Mouse (Mus musculus) midbrain, embryonic 14.5 days (tissue): ENCODE results near the gene Eml6. TPM values are rescaled to one million over a fixed set of nuclear protein-coding genes. Genes with fewer than 3 reads are reported as not detected.

Source experiments
- ATAC-seq: fragments of 200-750 bp; cut with Nextera tagmentation; 2 replicates; pipeline ENCODE4 v1.8.0; 2017; ENCODE audit warnings: moderate number of reproducible peaks, moderate library complexity; ENCODE audit not compliant: low FRiP score, low TSS enrichment
- DNase-seq: peaks from one replicate; pipeline ENCODE4 v3.0.0-alpha.2; 2015
- H3K27ac ChIP-seq: fragments of 300-500 bp; sonication (generic); replicated peaks from 2 replicates; pipeline ENCODE4 v1.5.1; 2014; ENCODE audit warnings: mild to moderate bottlenecking, low read depth, low read length, moderate library complexity
- H3K27me3 ChIP-seq: fragments of 300-500 bp; sonication (generic); 2 replicates; pipeline ENCODE4 v1.6.1; 2014; ENCODE audit warnings: low read length, control low read depth, mixed read lengths; ENCODE audit not compliant: control insufficient read depth, insufficient read depth
- H3K36me3 ChIP-seq: fragments of 300-500 bp; sonication (generic); 2 replicates; pipeline ENCODE4 v1.6.1; 2014; ENCODE audit warnings: low read length, control low read depth; ENCODE audit not compliant: control insufficient read depth, insufficient read depth
- H3K4me1 ChIP-seq: fragments of 300-500 bp; sonication (generic); 2 replicates; pipeline ENCODE4 v1.6.1; 2014; ENCODE audit warnings: mild to moderate bottlenecking, antibody characterized with exemption, low read length, control low read depth; ENCODE audit not compliant: control insufficient read depth, insufficient read depth
- H3K4me2 ChIP-seq: fragments of 300-500 bp; sonication (generic); 2 replicates; pipeline ENCODE4 v1.6.1; 2014; ENCODE audit warnings: mild to moderate bottlenecking, low read length, moderate library complexity
- H3K4me3 ChIP-seq: fragments of 300-500 bp; sonication (generic); replicated peaks from 2 replicates; pipeline ENCODE4 v1.5.1; 2014; ENCODE audit warnings: low read depth, low read length
- H3K9ac ChIP-seq: fragments of 300-500 bp; sonication (generic); replicated peaks from 2 replicates; pipeline ENCODE4 v1.6.1; 2014; ENCODE audit warnings: mild to moderate bottlenecking, low read length, moderate library complexity
- H3K9me3 ChIP-seq: fragments of 300-500 bp; sonication (generic); 2 replicates; pipeline ENCODE4 v1.6.1; 2016; ENCODE audit warnings: low read length, control low read depth, mixed read lengths; ENCODE audit not compliant: control insufficient read depth
- WGBS: fragments of 180-500 bp; shearing (Covaris S2); extraction: QIAGEN DNeasy Blood & Tissue Kit; methylation state at CpG from one replicate; pipeline ENCODE4 v1.1.7; 2014; 5-methylcytosine and 5-hydroxymethylcytosine counted together
- polyA plus RNA-seq: library from polyadenylated mRNA; unstranded; fragments of >200 nt; fragmentation: Nextera tagmentation; extraction: Ambion mirVana; gene quantifications from 2 replicates; pipeline ENCODE4 v1.2.1, GENCODE M21; 2014

Gene Eml6
- polyA plus RNA-seq, 1 experiment from 2014 or later = 6.8 TPM

- Histone ChIP-seq H3K4me3 (no peak overlapping the region), H3K4me2 (no peak overlapping the region), H3K4me1 (no peaks in the 10 kb centered on the region), H3K27me3 (no peaks in the 10 kb centered on the region), H3K9ac (no peak overlapping the region), H3K27ac (no peak overlapping the region), H3K9me3 (no peaks in the 10 kb centered on the region), H3K36me3 (no peaks in the 10 kb centered on the region)
- 79% methylated on average over 1 of the region's 1 CpGs for whole genome bisulfite sequencing
- no peak for DNase-seq
- no peak for ATAC-seq
These were observed 102.0 kb downstream of the Eml6 start for GRCm38 (mm10) chr11:29923851-29924250.

DNA sequence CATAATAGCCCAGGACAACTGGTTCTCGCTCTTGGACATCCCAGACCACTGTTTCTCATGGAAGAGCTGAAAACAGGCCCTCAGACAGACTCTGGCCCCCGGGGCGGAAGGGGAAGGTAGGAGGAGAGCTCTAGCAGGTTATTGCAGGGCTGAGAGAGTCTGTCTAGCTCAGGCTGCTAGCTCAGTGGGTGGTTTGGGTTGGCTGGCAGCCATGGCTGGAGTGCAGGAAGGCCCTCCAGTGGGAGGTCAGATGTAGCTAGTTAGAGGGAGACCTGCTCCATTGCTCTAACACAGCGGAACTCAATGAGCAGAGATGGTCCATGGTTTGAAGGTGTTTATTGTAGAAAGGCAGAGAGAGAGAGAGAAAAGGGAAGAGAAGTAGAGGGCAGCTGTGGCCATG is 112.7 kb downstream of the Eml6 start:
- DNase-seq = no peak
- H3K9me3 ChIP-seq = no peaks in the 10 kb centered on the region
- H3K4me2 ChIP-seq = no peak overlapping the region
- H3K4me3 ChIP-seq = no peak overlapping the region
- 92% methylated on average over 4 of the region's 4 CpGs for WGBS
- H3K4me1 ChIP-seq = peaks cover 6% of the 10 kb centered on the region; the same call in 1 of the 2 replicates
- no peak for ATAC-seq
- no peaks in the 10 kb centered on the region for H3K36me3 ChIP-seq
- no peaks in the 10 kb centered on the region for H3K27me3 ChIP-seq
- H3K27ac ChIP-seq = no peak overlapping the region
- H3K9ac ChIP-seq = no peak overlapping the region

GRCm38 (mm10) chr11:29909330-29909729 is 116.5 kb downstream of the Eml6 start:
- ATAC-seq (no peak), DNase-seq (peak; percentile 30)
- Histone ChIP-seq H3K27me3 (no peaks in the 10 kb centered on the region), H3K36me3 (no peaks in the 10 kb centered on the region), H3K9me3 (no peaks in the 10 kb centered on the region), H3K27ac (no peak overlapping the region), H3K4me3 (no peak overlapping the region), H3K4me2 (no peak overlapping the region), H3K9ac (no peak overlapping the region), H3K4me1 (peaks cover 6% of the 10 kb centered on the region; the same call in 1 of the 2 replicates)

DNA sequence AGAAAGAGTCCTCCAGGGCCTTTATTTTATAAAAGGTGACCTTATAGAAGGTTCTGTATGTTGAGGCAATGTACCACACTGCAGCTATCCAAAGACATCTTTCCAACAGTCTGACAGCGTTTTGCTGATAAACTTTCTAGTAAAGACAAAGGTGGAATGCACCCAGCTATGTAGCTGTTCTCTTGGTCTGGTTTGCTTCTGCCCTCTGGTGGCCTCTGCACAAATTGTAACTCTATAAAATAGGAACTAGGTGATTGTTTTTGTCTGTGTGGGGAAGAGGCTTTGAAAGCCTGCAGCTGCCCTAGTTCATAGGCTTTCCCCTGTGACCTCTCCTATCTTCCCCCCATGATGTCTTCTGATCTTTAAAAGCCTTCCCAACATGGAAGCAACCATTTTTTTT is 140.7 kb downstream of the Eml6 start:
- H3K27ac ChIP-seq = no peak overlapping the region
- DNase-seq (peak; percentile 87), ATAC-seq (peak; percentile 62; the same call in 1 of the 2 replicates)
- H3K27me3 ChIP-seq = 0 out of 2 replicates have a peak, but pooled peaks cover 7% of the 10 kb centered on the region
- no peak overlapping the region for H3K9ac ChIP-seq
- no peak overlapping the region for H3K4me2 ChIP-seq
- H3K36me3 ChIP-seq = no peaks in the 10 kb centered on the region
- H3K9me3 ChIP-seq = no peaks in the 10 kb centered on the region
- H3K4me3 ChIP-seq = no peak overlapping the region
- H3K4me1 ChIP-seq = no peaks in the 10 kb centered on the region
- WGBS = 9% methylated on average over 1 of the region's 1 CpGs

DNA sequence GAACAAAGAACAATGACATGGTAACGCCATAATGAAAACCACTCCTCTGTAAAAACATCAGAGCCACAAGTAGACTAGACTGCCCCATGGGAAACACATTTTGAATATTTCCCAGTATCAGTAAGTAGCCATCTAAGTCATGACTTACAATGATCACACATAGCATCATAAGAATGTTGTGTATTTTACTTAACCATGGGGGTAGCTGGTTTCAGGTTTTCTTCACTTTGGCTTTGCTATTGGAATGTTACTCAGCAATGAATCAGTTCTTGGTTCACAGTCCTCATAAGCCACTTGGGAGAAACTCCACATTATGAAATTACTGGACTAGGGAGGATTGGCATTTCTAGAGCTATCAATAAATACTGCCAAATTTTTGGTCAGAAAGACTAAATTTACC is 141.5 kb downstream of the Eml6 start:
- DNase-seq (no peak), ATAC-seq (no peak)
- H3K4me1 ChIP-seq = no peaks in the 10 kb centered on the region
- 0 out of 2 replicates have a peak, but pooled peaks cover 12% of the 10 kb centered on the region for H3K27me3 ChIP-seq
- 74% methylated on average over 1 of the region's 1 CpGs for WGBS
- no peak overlapping the region for H3K9ac ChIP-seq
- no peaks in the 10 kb centered on the region for H3K9me3 ChIP-seq
- no peak overlapping the region for H3K4me2 ChIP-seq
- no peak overlapping the region for H3K27ac ChIP-seq
- H3K4me3 ChIP-seq = no peak overlapping the region
- no peaks in the 10 kb centered on the region for H3K36me3 ChIP-seq

DNA sequence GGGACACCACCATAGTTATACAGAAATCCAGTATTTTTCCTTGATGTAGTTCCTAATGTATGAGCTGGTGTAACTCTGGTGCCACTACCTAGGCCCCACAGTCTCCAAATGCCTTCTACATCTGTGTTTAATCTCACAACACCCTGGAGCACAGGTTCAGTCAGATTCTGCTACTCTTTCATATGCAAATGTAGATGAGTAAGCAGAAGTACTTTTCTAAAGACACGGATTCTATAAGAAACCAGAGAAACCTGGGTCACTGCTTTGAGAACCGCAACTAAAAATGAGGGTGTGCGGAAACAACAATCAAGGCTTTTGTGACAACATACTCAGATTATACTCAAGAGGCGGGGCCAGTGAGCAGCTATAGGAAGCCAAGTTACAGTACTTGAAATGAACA is 142.8 kb downstream of the Eml6 start:
- no peaks in the 10 kb centered on the region for H3K4me1 ChIP-seq
- H3K9ac ChIP-seq = no peak overlapping the region
- no peak overlapping the region for H3K27ac ChIP-seq
- H3K4me3 ChIP-seq = no peak overlapping the region
- 0 out of 2 replicates have a peak, but pooled peaks cover 15% of the 10 kb centered on the region for H3K27me3 ChIP-seq
- no peaks in the 10 kb centered on the region for H3K36me3 ChIP-seq
- H3K4me2 ChIP-seq = no peak overlapping the region
- ATAC-seq (no peak), DNase-seq (no peak)
- no peaks in the 10 kb centered on the region for H3K9me3 ChIP-seq
- WGBS = 59% methylated on average over 4 of the region's 4 CpGs

DNA sequence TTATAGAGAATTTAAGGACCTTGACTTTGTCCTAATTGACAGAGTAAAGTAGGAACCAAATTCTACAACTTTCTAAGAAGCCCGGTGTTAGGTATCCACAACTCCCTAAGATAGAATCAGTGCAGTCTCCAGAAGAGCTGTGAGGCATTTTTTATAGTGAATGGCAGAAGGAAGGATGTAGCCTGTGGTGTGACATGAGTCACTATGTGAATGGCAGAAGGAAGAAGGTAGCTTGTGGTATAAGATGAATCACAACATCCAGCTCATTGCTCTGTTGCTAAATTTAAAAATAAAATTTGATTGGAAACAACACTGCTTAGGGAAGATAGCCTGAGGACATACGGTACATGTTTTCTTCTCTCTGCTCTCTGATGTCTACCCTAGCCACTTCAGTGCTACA is 146.2 kb downstream of the Eml6 start:
- ATAC-seq = no peak
- Histone ChIP-seq H3K27ac (no peak overlapping the region), H3K4me1 (0 out of 2 replicates have a peak, but pooled peaks cover 4% of the 10 kb centered on the region), H3K4me2 (no peak overlapping the region), H3K9me3 (no peaks in the 10 kb centered on the region), H3K4me3 (no peak overlapping the region), H3K36me3 (no peaks in the 10 kb centered on the region), H3K9ac (no peak overlapping the region), H3K27me3 (0 out of 2 replicates have a peak, but pooled peaks cover 15% of the 10 kb centered on the region)
- DNase-seq = no peak
- 95% methylated on average over 2 of the region's 2 CpGs for WGBS

DNA sequence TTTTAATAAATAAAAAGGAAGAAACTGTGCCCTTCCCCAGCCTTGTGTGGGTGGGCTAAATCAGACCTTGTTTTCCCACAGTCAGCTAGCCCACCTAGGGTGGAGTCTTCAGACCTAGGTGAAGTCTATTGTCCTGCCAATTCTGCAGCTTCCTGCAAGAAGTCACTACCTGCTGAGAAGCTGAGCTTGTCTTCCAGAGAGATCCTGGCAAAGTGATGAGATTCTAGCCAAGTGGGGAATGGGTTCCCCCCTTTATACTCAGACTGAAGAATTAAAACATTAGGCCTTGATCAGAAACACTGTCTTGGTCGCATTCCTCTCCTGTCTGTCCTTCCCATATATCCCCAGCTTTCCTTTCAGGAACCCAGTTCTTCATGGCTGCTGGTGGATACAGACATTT is 147.9 kb downstream of the Eml6 start:
- Histone ChIP-seq H3K27me3 (0 out of 2 replicates have a peak, but pooled peaks cover 10% of the 10 kb centered on the region), H3K9ac (no peak overlapping the region), H3K36me3 (no peaks in the 10 kb centered on the region), H3K27ac (no peak overlapping the region), H3K4me3 (no peak overlapping the region), H3K9me3 (no peaks in the 10 kb centered on the region), H3K4me2 (no peak overlapping the region), H3K4me1 (0 out of 2 replicates have a peak, but pooled peaks cover 4% of the 10 kb centered on the region)
- 73% methylated on average over 1 of the region's 1 CpGs for whole genome bisulfite sequencing
- ATAC-seq = no peak
- DNase-seq = no peak

DNA sequence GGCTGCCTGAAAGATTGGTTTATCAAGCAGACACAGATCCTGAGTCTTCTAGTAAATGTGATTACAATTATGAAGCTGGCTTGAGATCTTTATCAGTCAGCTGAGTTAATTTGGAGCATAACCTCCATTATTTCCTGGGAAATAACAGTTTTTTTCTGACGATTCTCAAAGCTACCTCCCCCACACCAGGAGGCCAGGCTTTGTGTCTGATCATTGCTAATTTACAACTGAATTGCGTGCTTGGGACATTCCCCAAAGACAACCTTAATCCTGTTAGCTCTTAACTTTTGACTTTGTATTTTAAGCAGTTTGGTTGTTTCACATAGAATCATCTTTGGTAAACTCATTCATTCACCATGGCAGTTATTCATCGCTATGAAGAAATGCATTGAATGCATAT is 148.6 kb downstream of the Eml6 start:
- H3K9ac ChIP-seq = no peak overlapping the region
- ATAC-seq (no peak), DNase-seq (peak; percentile 39)
- no peak overlapping the region for H3K27ac ChIP-seq
- 0 out of 2 replicates have a peak, but pooled peaks cover 10% of the 10 kb centered on the region for H3K27me3 ChIP-seq
- H3K9me3 ChIP-seq = no peaks in the 10 kb centered on the region
- no peak overlapping the region for H3K4me2 ChIP-seq
- H3K4me1 ChIP-seq = 0 out of 2 replicates have a peak, but pooled peaks cover 4% of the 10 kb centered on the region
- H3K36me3 ChIP-seq = no peaks in the 10 kb centered on the region
- H3K4me3 ChIP-seq = no peak overlapping the region
- 8% methylated on average over 3 of the region's 3 CpGs for WGBS
